Mouse (Mus musculus): ENCODE measurements around the gene Nr1i2.

- no peak for TF ChIP-seq EP300 (IDR thresholded peaks at IDR 0.05; ENCODE audit: insufficient read depth, low read depth, low read length)
- TF ChIP-seq CTCF (IDR thresholded peaks at IDR 0.05): no peak
Measured at GRCm38 (mm10) chr16:38255927-38256326, 38.7 kb downstream of the Nr1i2 start.

All from heart, adult 2 months (tissue).